Mouse (Mus musculus): Measurements from ENCODE around the gene Tesk1.
A peak's percentile ranks its signal among the peaks of the same experiment; 100 is the strongest.
"Not testable (repeated sequence)": the region's sequence is repeated elsewhere in the genome, so short reads cannot be mapped to it uniquely, and the experiment has no call there.

Gene Tesk1

DNA sequence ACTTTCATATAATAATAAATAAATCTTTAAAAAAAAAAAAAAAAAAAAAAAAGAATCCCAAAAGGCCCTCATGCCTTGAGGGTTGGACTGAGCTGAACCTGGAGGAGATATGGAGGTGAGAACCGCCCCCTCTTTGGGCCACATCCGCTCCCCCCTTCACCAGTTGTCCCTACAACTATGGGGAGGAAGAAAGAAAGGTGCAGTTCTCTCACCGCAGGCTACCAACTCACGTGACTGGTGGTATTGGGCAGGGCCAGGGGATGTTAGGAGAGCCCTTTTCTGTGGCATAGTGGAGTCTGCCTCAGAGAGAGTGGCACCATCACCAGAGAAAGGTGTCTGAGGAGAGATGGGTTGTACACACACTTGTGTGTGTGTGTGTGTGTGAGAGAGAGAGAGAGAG lies 14.7 kb downstream of the Tesk1 start:
- DNase-seq, result no peak

DNA sequence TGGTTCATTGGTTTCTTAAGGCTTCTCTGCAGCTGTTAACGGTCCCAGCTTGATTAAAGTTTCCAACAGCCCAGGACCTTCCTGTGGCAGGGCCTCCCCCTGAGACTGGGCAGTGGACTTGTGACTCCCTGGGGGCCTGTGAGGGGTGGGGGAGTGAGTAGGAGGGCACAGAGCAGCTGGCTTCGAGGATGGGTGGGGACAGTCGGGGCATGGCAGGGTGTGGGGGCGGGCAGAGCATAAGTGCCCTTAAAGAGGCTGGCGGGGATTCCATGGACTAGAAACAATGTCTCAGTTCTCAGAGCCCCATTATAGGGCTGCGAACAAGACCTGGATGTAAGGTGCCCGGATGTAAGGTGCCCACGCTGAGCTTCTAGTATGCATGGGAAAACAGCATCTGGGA lies 15.4 kb downstream of the Tesk1 start:
- no peak for DNase-seq

DNA sequence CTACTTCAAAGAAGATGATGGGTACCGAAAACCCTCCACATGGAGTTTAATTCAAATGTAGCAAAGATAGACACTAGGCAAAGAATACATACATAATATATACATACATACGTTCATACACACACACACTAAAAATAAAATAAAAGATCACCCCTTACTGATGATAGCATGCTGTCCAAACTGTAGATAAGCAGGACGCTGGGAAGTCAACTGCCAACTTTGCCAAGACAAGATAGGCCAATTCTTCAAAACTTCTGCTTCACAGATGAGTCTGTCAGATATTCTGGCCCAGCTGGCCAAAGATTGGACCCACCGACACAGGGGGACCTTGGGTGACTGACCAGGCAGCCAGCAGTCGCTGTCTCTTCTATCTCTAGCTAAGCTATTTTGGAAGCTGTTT lies 21.4 kb downstream of the Tesk1 start:
- DNase-seq, result no peak

DNA sequence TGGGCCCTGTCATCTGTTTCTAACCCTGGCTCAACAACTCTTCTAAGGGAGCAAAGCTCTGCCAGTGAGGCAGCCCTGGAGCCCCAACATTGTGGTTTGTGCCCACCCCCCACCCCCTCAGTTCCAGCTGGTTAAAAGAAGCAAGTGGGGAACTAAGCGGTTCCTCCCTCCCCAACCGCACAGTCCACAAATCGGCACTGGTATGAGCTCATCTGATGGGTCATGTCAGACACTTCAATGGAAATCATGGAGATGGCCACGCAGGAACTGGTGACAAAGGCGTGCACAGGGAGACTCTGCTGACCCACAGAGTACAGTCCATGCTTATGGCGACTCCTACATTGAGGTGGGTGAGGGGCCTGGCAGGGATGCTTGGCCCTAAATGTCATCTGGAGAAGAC lies 24.2 kb downstream of the Tesk1 start:
- DNase-seq, result no peak

DNA sequence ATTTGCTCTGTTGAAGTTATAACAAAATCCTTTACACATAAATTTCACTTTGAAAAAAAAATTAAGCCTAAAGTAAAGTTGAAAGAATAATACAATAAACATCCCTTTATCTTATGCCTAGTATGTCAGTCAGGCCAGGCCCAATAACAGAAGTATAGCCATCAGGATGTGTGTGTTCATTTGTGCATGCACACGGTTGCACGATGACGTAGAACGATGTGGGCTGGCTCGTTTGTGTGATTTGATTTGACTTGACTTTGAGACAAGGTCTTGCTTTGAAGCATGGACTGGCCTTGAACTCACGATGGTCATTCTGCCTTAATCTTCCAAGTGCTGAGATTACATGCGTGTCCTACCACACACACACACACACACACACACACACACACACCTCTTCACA lies 25.1 kb downstream of the Tesk1 start:
- DNase-seq, result no peak

DNA sequence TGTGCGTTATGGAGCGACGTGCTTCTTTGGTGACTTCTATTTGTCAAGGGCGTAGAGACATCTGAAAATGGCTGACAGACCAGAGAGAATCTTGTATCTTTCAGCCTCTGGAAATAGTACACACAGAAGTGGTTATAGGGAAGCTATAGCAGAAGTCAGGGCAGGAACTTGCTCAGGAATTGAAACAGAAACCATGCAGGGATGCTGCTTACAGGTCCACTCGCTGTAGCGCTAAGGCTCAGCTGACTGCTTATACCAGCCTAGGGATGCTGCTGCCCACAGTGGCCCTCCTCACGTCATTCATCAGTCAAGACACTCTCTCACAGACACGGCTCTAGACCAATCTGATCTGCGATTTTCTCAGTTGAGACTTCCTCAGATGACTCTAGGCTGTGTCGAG lies 28.6 kb downstream of the Tesk1 start:
- no peak for DNase-seq

DNA sequence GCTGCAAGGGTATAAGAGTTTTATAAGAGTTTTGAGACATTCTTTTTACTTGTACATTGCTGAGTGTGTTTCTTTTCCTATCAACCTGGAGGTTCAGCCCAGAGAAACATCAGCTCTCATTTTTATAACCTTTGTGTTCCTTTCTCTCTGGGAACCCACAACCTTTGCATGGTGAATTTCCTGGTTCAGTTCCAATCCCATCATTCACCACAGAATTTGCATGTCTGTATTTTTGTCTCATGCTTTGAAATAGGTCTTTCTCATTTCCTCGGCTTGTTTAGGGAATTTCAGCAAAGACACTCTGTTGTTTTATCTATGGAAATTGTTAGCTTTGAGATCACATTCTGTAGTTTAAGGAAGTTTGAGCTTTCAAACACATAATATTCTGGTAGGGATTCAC lies 31.9 kb downstream of the Tesk1 start:
- no peak for DNase-seq

DNA sequence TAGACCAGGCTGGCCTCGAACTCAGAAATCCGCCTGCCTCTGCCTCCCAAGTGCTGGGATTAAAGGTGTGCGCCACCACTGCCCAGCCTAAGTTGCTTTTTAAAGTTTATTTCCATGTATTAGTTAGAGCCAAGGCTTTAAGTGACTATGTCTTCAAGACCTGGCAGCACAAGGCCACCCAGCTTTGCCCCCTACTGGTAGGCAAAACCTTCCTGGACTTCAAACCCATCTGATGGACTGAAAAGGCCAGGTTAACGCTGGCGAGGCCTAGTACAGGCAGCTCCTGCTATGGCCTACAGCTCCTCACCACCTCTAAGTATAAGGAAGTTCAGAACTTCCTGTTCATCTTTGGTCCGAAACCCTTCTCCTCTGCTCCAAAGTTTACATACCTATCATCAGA lies 34.9 kb downstream of the Tesk1 start:
- DNase-seq, result no peak

DNA sequence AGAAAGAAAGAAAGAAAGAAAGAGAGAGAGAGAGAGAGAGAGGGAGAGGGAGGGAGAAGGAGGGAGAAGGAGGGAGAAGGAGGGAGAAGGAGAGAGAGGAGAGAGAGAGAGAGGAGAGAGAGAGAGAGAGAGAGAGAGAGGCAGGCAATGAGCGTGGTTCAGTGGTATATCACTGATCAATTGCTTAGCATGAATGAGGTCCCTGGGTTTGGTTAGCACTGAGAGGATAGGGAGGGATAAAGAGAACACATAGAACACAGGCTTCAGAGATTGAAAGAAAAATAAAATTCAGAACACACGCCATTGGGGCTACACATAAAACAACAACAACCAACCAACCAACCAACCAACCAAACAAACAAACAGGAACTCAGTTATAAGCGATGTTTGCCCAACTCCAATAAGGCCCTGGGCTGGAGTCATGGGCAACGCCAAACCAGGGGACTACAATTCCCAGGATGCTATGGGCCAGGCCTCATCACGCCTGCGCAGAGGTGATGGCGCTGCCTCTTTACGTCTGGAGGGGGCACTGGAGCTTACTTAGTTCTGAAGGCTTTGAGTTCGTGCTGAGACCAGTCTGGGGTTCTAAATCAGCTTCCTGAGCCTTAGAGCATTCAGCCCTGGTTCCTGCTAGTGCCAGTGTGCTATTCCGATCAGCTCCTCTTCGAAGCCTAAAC lies 36.3 kb downstream of the Tesk1 start:
- peak; percentile 87 to 93 for DNase-seq

DNA sequence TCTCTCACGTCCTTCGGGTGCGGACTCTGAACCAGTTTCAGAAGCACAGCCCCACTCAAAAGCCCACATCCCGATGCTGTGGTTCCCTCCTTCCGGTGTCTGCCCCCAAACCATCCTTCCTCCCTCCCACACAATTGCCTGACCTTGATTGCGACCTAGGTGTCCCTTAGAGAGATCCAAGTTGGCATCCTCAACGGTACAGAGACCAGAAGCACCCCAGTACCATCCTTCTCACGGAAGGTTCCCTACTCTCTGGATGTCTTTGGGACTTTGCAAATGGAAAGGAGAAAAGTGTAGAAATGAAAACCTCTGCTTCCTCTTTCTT lies 36.8 kb downstream of the Tesk1 start:
- DNase-seq, result no peak

DNA sequence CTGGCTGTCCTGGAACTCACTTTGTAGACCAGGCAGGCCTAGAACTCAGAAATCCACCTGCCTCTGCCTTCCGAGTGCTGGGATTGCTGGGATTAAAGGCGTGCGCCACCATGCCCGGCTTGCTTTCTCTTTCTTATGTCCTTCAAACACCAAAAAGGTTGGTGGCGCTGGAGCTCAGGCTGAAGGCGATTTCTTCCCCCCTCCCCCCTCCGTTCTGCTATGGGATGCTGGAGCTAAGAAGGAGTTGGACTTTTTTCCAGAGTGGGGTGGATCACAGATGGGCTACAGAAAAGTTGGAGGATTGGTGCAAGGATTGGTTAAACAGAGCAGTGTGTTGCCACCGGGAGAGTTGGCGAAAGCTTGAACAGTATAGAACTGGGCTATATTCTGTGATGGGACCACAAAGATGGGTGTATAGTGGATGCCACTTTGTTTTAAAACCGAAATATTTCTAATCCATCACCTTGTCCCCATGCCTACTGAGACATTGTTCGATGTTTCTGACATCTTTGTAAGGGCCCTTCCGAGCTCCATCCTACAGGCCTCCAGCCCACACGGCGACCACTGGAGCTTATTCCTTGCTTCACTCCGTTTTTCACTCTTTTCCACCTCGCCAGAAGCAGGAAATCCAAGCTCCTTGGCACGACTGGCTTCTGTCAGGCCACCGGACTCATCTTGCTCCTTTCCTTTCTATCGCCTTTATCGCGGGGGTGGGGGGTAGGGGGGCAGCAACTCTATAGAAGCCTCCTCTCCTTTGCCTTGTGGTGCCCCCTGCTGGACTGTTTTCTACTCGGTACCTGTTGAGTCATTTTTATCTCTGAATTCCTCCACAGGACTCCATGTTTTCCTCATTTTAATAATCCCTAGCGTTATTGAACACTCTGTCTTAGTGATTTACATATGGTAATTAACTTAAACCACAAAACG lies 37.4 kb downstream of the Tesk1 start:
- peak in 1 of 2 experiments; percentile 51 for DNase-seq

DNA sequence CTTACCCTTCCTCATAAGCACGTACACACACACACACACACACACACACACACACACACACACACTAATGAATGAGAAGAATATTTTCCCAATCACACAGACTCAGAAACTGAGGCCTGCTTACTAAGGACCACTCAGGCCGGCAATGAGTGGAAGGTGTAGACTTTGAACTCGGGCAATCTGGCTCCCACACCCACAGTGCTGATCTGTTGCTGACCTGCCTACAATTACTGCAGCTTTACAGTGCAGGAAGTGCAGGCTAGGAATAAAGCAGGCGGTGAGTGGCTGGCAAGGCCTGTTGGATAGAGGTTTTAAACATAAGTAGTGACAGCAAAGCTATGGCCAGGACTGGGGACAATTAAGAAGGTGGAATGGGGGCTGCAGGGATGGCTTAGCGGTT lies 39.2 kb downstream of the Tesk1 start:
- no peak for DNase-seq

DNA sequence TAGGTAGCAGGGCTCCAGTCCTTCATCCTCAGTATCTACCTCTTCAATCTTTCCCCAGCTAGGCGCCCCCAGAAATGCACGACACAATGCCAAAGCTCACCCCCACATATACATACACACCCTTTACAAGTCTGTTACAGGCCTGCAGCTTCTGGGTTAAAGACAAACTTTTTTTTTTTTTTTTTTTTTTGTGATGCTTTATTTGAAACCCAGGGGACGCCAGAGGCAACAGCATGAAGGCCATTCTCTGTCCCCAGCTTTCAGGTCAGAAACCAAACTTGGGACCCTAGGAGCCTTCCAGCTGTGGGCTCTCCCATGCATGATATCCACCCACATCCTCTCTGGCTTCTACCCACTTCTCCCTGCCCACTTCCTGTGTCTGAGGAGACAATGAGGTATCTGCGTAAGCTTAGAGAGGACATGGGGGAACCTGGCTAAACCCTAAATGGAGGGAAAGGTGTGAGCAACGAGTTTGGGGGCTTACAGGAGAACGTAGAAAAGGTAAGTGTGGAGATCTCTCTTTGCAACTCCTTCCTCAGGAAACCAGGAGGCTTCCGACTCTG lies 40.2 kb downstream of the Tesk1 start:
- no peak for DNase-seq

DNA sequence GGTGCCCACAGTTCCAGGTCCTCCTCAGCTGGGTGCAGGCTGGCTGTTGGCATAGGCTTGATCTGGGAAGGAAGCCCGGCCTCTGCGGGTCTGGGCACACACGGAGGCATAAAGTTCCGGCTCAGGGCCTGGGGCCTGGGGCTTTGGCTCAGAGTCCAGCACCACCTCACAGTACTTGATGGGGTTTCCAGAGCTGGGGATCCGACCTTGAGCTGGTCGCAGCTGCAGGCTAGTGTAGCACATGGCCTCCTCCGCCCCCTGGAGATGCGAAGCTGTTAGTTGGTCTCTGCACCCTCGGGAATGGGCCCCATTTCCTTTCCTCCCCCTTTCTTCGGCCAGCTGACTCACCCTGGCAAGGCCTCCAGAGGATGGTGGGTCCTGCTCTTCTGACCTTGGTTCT lies 40.9 kb downstream of the Tesk1 start:
- peak; percentile 42 to 44 for DNase-seq

DNA sequence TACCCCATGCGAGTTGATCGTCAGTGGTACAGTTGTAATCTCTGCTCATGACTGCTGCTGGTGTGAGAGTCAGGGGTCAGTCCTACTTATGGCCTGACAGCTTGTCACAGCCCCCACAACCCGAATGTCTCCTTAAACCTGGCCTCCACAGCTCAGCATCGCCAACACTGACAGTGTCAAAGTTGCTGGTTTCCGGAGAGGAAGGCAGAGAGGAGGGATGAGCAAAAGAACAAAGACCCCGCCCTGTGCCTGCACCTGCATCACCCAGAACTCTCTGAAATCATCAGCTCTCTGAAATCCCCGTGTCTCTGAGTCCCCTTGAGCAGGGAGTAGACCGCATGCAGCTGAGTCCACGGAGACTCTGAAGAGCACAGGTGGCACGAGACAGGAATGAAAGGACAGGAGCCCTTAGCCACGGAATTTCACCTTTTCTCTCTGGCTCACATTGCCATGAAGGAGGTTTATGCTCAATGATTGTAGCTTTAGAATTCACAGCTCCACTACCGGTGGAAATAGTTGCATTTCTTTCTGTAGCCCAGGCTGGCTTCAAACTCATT lies 41.9 kb downstream of the Tesk1 start, which contains the start of gene Sit1:
Sit1 (minus strand) TSS at position 200 of the 557 bp plus-strand sequence.
- DNase-seq, result no peak

DNA sequence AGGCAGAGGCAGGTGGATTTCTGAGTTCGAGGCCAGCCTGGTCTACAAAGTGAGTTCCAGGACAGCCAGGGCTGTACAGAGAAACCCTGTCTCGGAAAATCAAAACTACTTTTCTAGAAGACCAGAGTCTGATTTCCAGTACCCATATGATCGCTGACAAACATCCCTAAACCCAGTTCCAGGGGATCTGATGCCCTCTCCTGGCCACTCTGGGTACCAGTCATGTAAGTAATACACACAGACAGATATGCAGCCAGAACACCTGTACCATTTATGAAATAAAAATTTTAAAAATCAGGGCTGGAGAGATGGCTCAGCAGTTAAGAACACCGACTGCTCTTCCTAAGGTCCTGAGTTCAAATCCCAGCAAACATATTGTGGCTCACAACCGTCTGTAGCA lies 43.9 kb downstream of the Tesk1 start:
- not testable (repeated sequence) for DNase-seq

DNA sequence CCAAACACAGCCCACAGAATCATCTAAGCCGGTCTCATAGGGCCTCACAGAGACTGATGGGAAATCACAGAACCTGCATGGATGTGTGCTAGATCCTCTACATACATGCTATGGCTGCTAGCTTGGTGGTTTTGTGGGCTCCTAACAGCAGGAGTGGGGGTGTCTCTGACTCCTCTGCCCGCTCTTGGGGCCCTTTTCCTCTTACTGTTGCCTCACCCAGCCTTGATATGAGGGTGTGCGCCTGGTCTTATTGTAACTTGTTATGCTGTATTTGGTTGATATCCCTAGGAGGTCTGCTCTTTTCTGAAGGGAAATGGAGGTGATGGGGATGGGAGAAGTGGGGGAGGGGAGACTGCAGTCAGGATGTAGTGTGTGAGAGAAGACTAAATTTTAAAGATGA lies 47.9 kb downstream of the Tesk1 start:
- no peak for DNase-seq

DNA sequence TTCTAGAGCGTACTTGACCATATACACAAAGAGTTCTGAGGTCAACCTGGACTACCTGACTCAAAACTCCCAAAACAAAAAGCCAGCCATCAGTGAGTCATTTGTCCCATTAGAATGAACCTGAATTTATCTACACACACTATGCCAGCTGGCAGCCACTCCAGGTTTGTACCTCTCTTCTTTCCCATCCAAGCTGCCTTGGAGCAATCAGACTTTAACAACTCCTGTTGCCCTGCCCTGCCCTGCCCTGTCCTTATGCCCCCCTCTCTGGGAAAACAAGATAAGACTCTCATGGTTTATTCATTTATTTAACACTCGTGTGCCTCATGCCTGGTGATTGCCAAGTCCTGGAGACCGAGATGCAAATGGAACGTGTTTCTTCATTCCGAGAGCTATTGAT lies 49.1 kb downstream of the Tesk1 start:
- no peak for DNase-seq

DNA sequence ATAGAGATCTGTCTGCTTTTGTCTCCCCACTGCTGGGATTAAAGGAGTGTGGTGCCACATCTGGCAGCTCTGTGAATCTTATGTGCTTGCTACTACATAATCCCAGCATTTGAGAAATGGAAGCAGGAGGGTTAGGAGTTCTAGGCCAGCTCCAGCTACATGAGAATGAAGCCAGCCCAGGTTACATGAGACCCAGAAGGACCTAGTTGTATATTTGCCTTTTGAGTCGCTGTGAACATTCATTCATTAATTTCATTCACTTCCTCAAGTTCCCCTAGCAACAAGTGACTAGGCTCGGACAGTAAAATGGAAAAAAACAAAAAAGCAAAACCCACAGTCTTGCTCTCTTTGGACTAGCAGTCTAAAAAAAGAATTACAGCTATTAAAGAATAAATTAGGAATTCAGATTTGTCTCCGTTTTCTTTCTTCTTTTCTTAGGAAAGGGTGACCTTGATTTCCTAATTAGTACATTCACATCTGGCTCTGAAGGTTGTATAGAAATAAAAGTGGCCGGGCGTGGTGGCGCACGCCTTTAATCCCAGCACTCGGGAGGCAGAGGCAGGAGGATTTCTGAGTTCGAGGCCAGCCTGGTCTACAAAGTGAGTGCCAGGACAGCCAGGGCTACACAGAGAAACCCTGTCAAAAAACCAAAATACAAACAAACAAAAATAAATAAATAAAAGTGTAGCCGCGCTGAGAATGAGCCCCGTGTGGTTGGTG lies 50.5 kb downstream of the Tesk1 start:
- no peak for DNase-seq

DNA sequence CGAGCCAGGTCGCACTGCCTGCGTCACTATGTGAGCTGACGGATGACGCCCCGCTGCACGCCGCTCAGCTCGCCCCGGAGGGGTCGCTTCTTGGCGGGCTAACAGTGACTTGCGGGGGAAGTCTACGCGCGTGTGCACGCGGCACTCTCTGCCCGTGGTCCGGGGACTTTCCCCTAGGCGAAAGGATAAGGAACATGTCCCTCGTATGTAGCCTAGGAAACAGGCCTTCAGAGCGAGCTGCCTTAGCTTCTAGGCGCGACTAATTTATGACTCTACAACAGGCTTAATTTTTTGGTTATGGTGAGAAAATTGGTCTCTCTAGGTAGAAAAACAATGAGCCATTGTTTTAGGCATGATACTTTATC lies 51.1 kb downstream of the Tesk1 start, which contains the start of gene Ccdc107:
Ccdc107 (plus strand) TSS at position 80 of the 365 bp plus-strand sequence.
- peak; percentile 92 to 96 for DNase-seq

DNA sequence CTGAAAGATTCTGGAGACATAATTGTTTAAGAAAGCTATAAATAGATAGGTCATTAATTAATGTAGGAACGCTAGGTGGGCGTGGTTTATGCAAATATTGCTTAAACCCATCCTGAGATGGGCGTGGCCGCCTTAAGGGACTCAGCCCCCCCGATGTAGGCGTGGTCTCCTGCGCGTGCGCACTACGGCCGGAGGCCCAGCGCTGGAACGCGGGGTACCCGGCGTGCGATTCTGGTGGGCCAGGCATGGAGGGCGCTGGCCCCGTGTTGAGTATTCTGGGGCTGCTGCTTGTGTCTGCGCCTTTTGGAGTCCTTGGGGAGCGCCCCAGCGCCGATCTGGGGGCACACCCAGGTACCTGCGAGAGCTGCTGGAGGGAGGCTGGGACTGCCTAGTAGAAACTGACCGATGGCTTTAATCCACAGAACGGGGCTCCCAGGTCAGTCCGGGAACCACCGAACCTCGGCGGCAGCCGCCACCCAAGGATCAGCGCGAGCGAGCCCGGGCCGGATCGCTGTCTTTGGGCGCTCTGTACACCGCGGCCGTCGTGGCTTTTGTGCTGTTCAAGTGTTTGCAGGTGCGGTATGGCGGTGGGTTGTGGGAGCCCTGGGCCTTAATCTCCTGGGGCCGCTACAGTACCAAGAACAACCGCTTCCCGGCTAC lies 51.6 kb downstream of the Tesk1 start:
- peak; percentile 95 to 98 for DNase-seq

DNA sequence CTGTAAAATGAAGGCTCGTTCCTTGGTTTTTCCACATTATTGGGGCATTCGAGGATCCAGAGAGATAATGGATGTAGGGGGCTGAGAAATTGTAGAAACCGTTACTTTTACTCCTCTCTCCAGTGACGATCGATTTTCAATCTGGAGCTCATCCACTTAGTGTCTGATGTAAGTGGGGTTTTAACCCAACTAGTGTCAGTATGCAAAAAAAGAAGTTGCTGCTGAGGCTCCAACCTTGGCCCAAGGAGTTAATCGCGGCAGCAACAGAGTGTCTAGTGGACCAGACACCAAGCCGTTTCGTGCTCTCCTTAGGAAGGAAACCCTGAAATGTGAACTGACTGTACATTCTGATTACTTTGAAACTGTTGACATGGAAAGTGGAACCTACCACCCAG lies 52.1 kb downstream of the Tesk1 start:
- DNase-seq, result peak in 1 of 2 experiments; percentile 43

DNA sequence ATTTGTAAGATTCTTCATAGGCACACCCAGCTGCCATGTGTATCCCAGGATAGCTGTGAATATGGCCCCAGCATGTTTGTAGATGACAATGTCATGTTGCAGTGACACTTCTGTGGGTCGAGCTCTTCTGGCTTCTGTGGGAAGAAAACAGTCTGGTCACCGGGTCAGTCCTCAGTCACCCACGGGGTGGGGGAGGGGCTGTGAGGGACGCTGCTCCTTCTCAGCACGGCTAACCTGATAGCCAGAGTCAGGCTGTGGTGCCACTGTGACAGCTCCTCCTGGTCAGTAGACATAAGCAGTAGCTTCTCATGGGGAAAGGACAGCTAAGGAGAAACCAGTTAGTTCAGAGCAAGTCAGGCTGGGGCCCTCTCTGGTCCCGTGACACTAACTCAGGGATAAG lies 54.8 kb downstream of the Tesk1 start:
- no peak for DNase-seq
